Mouse (Mus musculus) liver, postnatal 0 days (tissue): Measurements from ENCODE around the gene Adora3.

Source experiments
- CTCF ChIP-seq: sonication (generic); IDR thresholded peaks from 2 replicates; pipeline ENCODE4 v1.5.1; 2016; ENCODE audit warnings: antibody characterized with exemption, low read depth
- EP300 ChIP-seq: IDR thresholded peaks from 2 replicates; pipeline ENCODE4 v1.6.1; 2016; ENCODE audit warnings: antibody characterized with exemption, low read depth, mild to moderate bottlenecking

GRCm38 (mm10) chr3:105824704-105825103 lies 46.0 kb upstream of the Adora3 start:
- TF ChIP-seq CTCF (no peak), EP300 (no peak)
